ENCODE assay signal across 18 mouse cellular contexts in the genomic region with DNA sequence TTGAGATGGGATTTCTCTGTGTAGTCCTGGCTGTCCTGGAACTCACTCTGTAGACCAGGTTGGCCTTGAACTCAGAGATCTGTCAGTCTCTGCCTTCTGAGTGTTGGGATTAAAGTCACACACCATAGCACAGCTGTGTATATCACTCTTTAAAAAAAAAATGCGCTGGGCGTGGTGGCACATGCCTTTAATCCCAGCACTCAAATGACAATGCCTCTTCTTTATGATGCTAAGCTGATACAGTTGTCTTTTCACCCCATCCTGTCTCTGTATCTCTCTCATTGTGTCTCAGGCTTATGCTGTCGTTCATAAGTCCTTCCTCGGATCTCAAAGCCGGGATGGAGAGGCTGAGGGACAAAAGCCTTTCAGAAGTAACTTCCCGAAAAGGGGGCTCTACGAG. TPM values are rescaled to one million over a fixed set of nuclear protein-coding genes. Genes with fewer than 3 reads are reported as not detected.
"Had no signal": no experiment of that assay in that cellular context is flagged by ENCODE, and none has a peak within 500 bp of the region (broad histone marks: within the 10 kb centered on the region; RNA-seq: fewer than 3 reads in every experiment).

No protein-coding gene starts in this region.

- H3K36me3 ChIP-seq: neural tube, embryonic 13.5 days; neural tube, embryonic 15.5 days; stomach, embryonic 15.5 days had no signal

- H3K4me3 ChIP-seq: neural tube, embryonic 13.5 days; neural tube, embryonic 15.5 days; stomach, embryonic 15.5 days had no signal

- H3K27me3 ChIP-seq: neural tube, embryonic 13.5 days; neural tube, embryonic 15.5 days; stomach, embryonic 15.5 days had no signal

- H3K27ac ChIP-seq: neural tube, embryonic 13.5 days; neural tube, embryonic 15.5 days; stomach, embryonic 15.5 days; stomach, postnatal 0 days had no signal

- H3K9ac ChIP-seq: neural tube, embryonic 13.5 days; neural tube, embryonic 15.5 days; stomach, embryonic 15.5 days had no signal

- H3K9me3 ChIP-seq: neural tube, embryonic 13.5 days; neural tube, embryonic 15.5 days; stomach, embryonic 15.5 days had no signal

- H3K4me2 ChIP-seq: neural tube, embryonic 13.5 days; neural tube, embryonic 15.5 days; stomach, embryonic 15.5 days had no signal

- DNase-seq: retina, postnatal 1 day; right cerebral cortex, adult 18-20 months; right cerebral cortex, postnatal 14 days; right cerebral cortex, postnatal 25 days; right cerebral cortex, postnatal 4 days; spleen, adult 18-20 months; thymus, adult 18-20 months; thymus, adult 2 months; thymus, postnatal 14 days; thymus, postnatal 25 days; thymus, postnatal 36 days had no signal

RNA-seq across cellular contexts. Expression of a gene that starts 58.7 kb away (rescaled TPM):
- total RNA-seq: neutrophil, adult 5-6 weeks had no signal
- polyA plus RNA-seq: small intestine, adult 2 months; spleen, adult 2 months had no signal
